Comparison of ENCODE assay signal across 12 mouse cellular contexts in genomic region chr11:117300809-117301208, GRCm38 (mm10).
DNase-seq lines count a peak whose midpoint lies in the region; ATAC-seq and TF ChIP-seq lines count a peak whose summit lies in the region.
"Had no signal": no experiment of that assay in that cellular context is flagged by ENCODE, and none has a peak within 500 bp of the region (broad histone marks: within the 10 kb centered on the region; RNA-seq: fewer than 3 reads in every experiment).

No protein-coding gene starts in this region.

- TF ChIP-seq POLR2A in cerebellum, adult 2 months (IDR thresholded peaks at IDR 0.05; ENCODE audit: borderline replicate concordance, insufficient read depth, low read length) = no peak
- TF ChIP-seq POLR2A in lung, adult 2 months (IDR thresholded peaks at IDR 0.05; ENCODE audit: borderline replicate concordance, extremely low read depth, low read depth, low read length) = no peak
- no peak for TF ChIP-seq POLR2A in limb, embryonic 14.5 days (IDR thresholded peaks at IDR 0.05; ENCODE audit: borderline replicate concordance, extremely low read depth, insufficient read depth, insufficient read length)

- H3K9me3 ChIP-seq in G1E (replicated peaks) = peaks cover 3% of the 10 kb centered on the region
- no peaks in the 10 kb centered on the region for H3K9me3 ChIP-seq in limb, embryonic 14.5 days (ENCODE audit: control insufficient read depth, low read length)
- H3K9me3 ChIP-seq: neural tube, embryonic 12.5 days had no signal

- no peak for DNase-seq in cerebellum, adult 2 months
- no peak for DNase-seq in cerebellum, postnatal 25 days
- DNase-seq in lung, adult 2 months = no peak
- no peak for DNase-seq in lung, postnatal 25 days (ENCODE audit: low spot score)
- DNase-seq in G1E (ENCODE audit: low spot score) = no peak
- no peak for DNase-seq in limb, embryonic 14.5 days (ENCODE audit: low spot score)
- no peak for DNase-seq in layer of hippocampus, postnatal 36 days
- no peak for DNase-seq in kidney, adult 18-20 months
- DNase-seq: layer of hippocampus, adult 9-11 months; right cerebral cortex, postnatal 25 days had no signal

- no peaks in the 10 kb centered on the region for H3K27me3 ChIP-seq in cerebellum, adult 2 months (ENCODE audit: control insufficient read depth, insufficient read depth, low read length)
- H3K27me3 ChIP-seq in G1E (ENCODE audit: insufficient read depth, low read length) = peaks cover 18% of the 10 kb centered on the region
- H3K27me3 ChIP-seq in limb, embryonic 14.5 days (ENCODE audit: control insufficient read depth, insufficient read depth, low read length) = no peaks in the 10 kb centered on the region
- H3K27me3 ChIP-seq: neural tube, embryonic 12.5 days had no signal

- H3K4me3 ChIP-seq in cerebellum, adult 2 months (replicated peaks; ENCODE audit: insufficient read depth, low read depth, low read length) = no peak overlapping the region
- H3K4me3 ChIP-seq in lung, adult 2 months (replicated peaks; ENCODE audit: extremely low read depth, low read depth, low read length) = no peak overlapping the region
- no peak overlapping the region for H3K4me3 ChIP-seq in G1E (ENCODE audit: low read depth, low read length)
- no peak overlapping the region for H3K4me3 ChIP-seq in limb, embryonic 14.5 days (replicated peaks; ENCODE audit: low read length)
- H3K4me3 ChIP-seq: neural tube, embryonic 12.5 days had no signal

- H3K36me3 ChIP-seq in G1E (replicated peaks) = peaks cover 6% of the 10 kb centered on the region
- H3K36me3 ChIP-seq in limb, embryonic 14.5 days (ENCODE audit: control insufficient read depth, insufficient read depth, low read length) = peaks cover 11% of the 10 kb centered on the region; the same call in 1 of the 2 replicates
- H3K36me3 ChIP-seq: neural tube, embryonic 12.5 days had no signal

- TF ChIP-seq CTCF in cerebellum, adult 2 months (IDR thresholded peaks at IDR 0.05; ENCODE audit: borderline replicate concordance, insufficient read depth, low read depth, low read length) = peak; percentile 40
- peak; percentile 59 for TF ChIP-seq CTCF in lung, adult 2 months (IDR thresholded peaks at IDR 0.05; ENCODE audit: insufficient read depth, low read length)
- peak; percentile 56 for TF ChIP-seq CTCF in G1E (IDR thresholded peaks at IDR 0.05; ENCODE audit: low read depth, low read length)

- no peak for ATAC-seq in G1E (ENCODE audit: extremely low read depth, insufficient number of reproducible peaks, low FRiP score, poor library complexity, severe bottlenecking)
- ATAC-seq in limb, embryonic 14.5 days (ENCODE audit: low FRiP score, low read depth) = no peak

- no peak overlapping the region for H3K9ac ChIP-seq in limb, embryonic 14.5 days (ENCODE audit: low read depth, low read length, severe bottlenecking)
- H3K9ac ChIP-seq: neural tube, embryonic 12.5 days had no signal

- H3K27ac ChIP-seq in cerebellum, adult 2 months (ENCODE audit: insufficient read depth, low read length) = no peak overlapping the region
- peak overlapping the region; percentile 67 for H3K27ac ChIP-seq in limb, embryonic 14.5 days (replicated peaks; ENCODE audit: low read depth, low read length)
- H3K27ac ChIP-seq: macrophage; neural tube, embryonic 12.5 days had no signal

- peaks cover 9% of the 10 kb centered on the region for H3K4me1 ChIP-seq in cerebellum, adult 2 months (ENCODE audit: control insufficient read depth, insufficient read depth, low read length)
- no peaks in the 10 kb centered on the region for H3K4me1 ChIP-seq in lung, adult 2 months (ENCODE audit: control insufficient read depth, insufficient read depth, low read length)
- H3K4me1 ChIP-seq in G1E (ENCODE audit: insufficient read depth, low read depth, low read length) = peaks cover 13% of the 10 kb centered on the region; the same call in 1 of the 2 replicates
- H3K4me1 ChIP-seq in limb, embryonic 14.5 days (ENCODE audit: control insufficient read depth, insufficient read depth, low read length) = peaks cover 14% of the 10 kb centered on the region

- WGBS in cerebellum, adult 2 months = 86% methylated on average over 4 of the region's 4 CpGs
- 89% methylated on average over 4 of the region's 4 CpGs for WGBS in lung, adult 2 months
- WGBS in limb, embryonic 14.5 days = 85% methylated on average over 4 of the region's 4 CpGs

- H3K4me2 ChIP-seq in limb, embryonic 14.5 days (replicated peaks; ENCODE audit: low read depth, low read length, severe bottlenecking) = no peak overlapping the region
- H3K4me2 ChIP-seq: neural tube, embryonic 12.5 days had no signal
